Mouse (Mus musculus) thymus, adult 2 months (tissue): ENCODE data around the gene Ncapd3.

Experiments
- CTCF ChIP-seq: fragments of 200-500 bp; IDR thresholded peaks from 2 replicates; pipeline ENCODE4 v1.5.1; 2012; ENCODE audit warnings: mild to moderate bottlenecking, control low read depth, low read length, moderate library complexity, borderline replicate concordance; ENCODE audit not compliant: control insufficient read depth, poor library complexity, insufficient read depth; ENCODE audit errors: extremely low read depth
- POLR2A ChIP-seq: fragments of 200-500 bp; IDR thresholded peaks from 2 replicates; pipeline ENCODE4 v1.6.1; 2012; ENCODE audit warnings: mild to moderate bottlenecking, low read length, control low read depth, moderate library complexity; ENCODE audit not compliant: control insufficient read depth, poor library complexity, insufficient read depth; ENCODE audit errors: extremely low read depth

GRCm38 (mm10) chr9:27134410-27134809 lies 104.4 kb downstream of the Ncapd3 start:
- TF ChIP-seq POLR2A, result no peak
- no peak for TF ChIP-seq CTCF
